Mouse (Mus musculus) adrenal gland, adult (tissue): ENCODE results near the gene U2surp.

Source experiments
- DNase-seq, 2 experiments: peaks; one replicate each; pipeline ENCODE4 v3.0.0; 2022 to 2023; ENCODE audit warnings: low spot score in 1 of 2; ENCODE audit not compliant: inconsistent age in 2 of 2

U2surp gene

GRCm38 (mm10) chr9:95511472-95512330, at the start of gene U2surp:
TSS of gene U2surp (minus strand) at chr9:95511996.
- DNase-seq: peak; percentile 98 to 99

- DNase-seq: peak in 1 of 2 experiments; percentile 71
These were observed 48.3 kb upstream of the U2surp start for GRCm38 (mm10) chr9:95559936-95560735.

- DNase-seq: peak in 1 of 2 experiments; percentile 75
These were observed 47.5 kb upstream of the U2surp start, which contains the start of gene Paqr9 for GRCm38 (mm10) chr9:95559059-95559935. TSS of gene Paqr9 (plus strand) at chr9:95559657.

DNA sequence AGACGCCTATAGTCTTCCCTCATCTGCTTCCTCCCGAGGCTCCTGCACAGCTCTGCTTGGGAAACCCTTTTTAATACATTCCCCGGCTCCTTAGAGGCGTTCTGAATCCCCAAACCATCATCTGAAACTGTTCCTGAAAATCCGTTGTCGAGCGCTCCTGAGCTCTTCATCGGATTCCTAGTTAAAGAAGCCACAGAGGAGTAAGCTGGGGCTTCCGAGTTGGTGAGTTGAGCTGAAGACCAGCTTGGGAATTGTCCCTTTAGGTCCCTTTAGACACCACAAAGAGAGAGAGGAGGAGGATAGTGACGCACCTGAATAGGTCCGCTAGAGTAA, 46.9 kb upstream of the U2surp start:
- DNase-seq: no peak

GRCm38 (mm10) chr9:95557722-95558121, 45.9 kb upstream of the U2surp start:
- DNase-seq: no peak

DNA sequence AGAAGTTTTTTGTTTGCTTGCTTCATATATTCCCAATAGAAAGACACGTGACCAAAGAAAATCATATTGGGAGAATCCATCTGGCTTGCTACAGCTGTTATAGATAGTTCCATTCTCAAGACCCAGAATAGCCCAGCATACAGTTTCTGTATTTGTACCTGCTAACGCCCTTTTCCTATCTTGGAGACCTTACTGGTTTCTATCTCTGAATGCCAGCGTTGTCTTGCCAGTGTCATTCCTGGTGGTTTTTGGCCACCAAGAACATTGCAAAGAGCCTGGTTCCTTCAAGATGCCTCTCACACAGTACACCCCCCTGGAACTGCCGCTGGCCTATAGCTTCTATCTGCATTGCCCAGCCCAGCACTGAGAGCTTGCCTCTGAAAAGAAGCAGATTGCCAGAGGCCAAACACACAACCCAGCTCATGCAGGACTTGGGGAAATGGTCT, 44.3 kb upstream of the U2surp start:
- no peak for DNase-seq

DNA sequence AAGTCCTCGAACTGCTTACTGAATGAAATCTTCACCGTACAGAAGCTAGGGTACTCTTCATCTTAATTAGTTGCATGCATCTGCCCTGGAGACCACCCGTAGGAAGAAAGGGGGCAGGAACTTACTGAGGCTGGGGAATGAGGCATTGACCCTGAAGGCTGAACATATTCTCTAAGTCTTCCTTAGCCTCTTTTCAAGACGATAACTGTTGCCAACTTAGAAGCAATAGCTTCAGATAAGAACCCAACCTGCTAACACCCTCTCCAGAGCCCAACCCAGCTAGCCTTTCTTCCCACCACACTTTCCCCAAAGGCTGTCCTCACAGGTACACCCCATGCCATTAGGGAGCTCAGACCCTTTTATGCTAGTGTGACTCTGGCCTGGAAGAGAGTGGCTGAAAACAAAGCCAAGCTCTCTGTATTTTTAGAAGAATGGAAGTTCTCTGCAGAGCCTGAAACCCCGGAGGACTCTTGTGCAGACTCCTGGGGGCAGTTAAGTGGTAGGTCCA, 43.5 kb upstream of the U2surp start:
- DNase-seq: no peak

DNA sequence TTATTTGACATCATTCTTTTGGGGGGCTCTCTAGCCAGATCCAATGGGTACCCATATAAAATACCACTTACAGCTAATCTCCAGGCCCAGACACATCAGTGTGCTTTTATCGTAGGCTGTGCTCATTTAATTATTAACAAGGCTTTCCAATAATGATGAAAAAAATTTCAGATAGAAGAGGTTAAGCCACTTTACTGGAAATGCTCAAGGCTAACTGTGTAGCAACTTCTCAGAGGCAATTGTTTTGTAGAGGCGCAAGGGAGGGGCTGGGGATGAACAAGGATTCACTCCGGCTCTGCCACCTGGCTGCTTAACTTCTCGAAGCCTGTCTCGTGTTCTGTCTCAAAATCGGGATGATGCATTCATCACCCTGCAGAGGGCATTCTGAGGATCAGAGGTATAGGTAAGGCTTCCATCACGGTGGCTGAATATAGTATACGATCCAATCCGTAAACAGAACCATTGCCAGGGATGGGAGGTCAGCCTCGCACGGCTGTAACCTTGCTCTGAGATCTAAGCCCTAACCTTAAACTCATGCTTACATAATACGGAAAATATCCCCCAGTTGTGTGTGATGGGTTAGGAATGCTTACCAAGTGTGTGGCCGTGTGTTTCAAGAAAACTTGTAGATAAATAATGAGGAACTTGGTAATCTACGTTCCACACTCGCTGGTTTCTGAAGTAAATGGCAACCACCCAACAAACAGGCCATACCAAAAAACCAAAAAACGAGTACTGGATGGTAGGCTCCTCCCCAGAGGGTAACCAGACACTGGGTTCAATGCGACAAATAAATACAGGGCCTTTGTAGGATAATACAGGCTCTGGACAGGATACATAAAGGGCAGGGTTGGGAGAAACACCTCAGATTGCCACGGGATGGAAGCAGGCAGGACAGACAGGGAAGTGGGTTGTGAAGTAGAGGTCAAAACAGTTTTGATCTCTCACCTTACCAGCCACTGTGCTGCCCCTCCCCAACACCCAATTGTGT, 42.7 kb upstream of the U2surp start:
- no peak for DNase-seq

DNA sequence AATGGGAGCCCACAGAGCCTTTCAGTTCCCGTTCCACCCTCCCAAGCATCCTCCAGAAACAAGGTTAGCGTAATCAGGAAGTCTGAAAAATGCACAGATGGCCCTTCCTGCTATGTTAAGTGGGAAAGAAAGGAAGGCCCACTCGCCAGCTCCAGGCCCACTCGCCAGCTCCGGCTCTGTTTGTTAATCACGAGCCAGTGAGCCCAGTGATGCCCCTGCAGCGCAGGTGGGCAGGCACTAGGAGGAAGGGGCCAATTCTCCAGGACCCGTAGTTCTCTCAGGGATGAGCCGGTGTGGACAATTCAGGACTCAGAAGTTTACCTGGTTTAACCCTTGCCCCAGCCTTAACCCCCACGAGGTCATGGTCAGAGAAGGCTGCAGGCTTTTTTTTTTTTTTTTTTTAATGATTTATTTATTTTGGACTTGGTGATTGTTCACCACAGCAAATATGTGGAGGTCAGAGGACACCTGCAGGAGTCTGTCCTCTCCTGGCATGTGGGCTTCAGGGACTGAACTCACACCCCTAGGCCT, 40.4 kb upstream of the U2surp start:
- DNase-seq: no peak

GRCm38 (mm10) chr9:95550856-95551774, 39.3 kb upstream of the U2surp start:
- DNase-seq: no peak

DNA sequence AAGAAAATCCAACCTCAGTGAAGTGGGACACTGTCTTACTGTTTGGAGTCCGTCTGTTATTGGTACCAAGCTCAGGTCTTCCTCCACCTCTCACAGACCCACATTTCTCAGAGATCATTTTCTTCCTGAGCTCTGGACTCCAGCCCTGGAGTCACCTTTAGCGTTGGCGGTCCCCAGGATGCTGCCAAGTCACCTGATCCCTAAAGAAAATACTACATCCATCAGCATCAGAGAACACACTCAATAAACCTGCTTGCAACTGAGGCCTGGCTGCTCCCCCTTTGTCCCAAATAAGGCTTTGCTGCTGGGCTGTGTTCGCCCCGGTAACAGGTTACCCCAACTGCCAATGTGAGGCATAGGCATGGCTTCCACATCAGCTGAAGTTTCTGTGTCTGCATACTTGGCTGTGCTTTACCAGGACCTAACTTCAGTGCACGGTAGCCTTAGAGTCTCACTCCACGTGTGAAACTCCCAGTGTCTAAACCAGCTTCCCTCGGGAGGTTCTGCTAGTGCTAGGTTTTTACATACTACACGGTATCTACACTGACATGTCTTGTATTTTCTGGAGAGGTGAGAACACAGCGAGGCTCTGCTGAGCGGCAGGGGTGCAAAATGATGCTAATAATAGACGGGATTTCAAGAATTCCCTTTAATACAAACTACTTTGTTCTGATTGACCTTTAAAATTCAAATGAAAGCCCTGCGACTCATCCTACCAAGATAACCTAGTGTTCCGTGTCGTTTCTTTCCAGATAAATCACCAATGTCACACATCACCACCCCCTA, 38.0 kb upstream of the U2surp start:
- DNase-seq: peak in 1 of 2 experiments; percentile 60

DNA sequence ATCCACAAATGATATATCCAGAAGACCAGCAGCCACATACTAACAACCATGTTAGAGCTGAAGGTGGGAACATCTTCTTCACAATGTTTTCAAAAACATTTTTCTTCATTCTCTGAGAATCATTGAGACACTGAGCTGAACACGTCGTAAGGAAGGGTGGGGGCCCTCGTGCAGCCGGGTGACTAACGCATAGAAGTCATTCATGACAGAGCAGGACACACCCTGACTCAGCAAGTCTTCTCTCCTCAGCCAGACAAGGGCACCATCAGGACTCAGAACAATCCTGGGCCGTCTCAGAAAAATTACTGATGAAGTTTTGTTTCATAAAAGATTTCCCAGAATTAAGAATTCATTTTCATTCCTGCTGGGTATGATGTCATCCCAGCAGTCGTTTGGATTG, 34.9 kb upstream of the U2surp start:
- peak in 1 of 2 experiments; percentile 49 for DNase-seq

DNA sequence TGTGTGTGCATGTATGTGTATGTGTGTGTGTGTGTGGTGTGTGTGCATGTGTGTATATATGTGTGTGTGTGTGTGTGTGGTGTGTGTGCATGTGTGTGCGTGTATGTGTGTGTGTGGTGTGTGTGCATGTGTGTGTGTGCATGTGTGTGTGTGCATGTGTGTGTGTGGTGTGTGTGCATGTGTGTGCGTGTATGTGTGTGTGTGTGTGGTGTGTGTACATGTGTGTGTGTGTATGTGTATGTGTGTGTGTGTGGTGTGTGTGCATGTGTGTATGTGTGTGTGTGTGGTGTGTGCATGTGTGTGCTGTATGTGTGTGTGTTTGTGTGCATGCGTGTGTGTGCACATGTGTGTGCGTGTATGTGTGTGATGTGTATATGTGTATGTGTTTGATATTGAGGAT, 32.8 kb upstream of the U2surp start:
- DNase-seq: no peak

DNA sequence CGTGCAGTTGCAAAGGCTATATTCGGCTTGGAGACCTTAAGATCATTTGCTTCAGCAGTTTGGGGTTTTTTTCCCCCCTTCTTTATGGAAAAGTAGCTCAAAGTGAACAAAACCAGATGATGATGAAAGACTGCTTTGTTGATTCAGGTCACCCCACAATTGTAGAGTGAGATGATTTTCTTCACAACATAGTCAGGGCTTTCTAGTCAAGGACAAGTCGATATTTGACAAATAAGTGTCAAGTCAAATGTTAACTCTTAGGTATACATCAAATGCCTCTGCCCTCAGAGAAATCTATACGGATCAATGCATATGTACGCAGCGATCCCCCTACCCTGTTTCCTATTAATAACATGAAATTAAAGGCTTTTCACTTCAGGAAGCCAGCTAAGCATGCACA, 30.7 kb upstream of the U2surp start:
- DNase-seq: no peak

GRCm38 (mm10) chr9:95541650-95542432, 30.0 kb upstream of the U2surp start:
- no peak for DNase-seq

GRCm38 (mm10) chr9:95541208-95541607, 29.4 kb upstream of the U2surp start:
- no peak for DNase-seq

DNA sequence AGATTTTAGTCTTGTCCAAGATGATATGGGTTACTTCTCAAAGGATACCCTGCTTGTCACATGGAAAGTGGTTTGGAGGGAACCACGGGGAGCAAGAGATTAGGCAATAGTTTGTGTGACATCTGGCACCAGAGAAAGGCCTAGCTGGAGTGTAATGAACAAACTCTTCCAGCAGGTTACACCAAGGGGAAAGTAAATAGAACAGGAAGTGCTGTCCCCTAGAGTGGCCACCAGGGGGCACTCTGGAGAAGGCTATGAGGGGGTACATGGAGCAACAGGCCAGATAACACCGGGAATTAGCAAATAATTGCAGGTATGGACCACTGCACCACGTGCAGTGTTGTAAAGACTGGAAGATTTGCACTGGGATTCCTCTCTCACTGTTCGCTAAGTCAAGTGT, 28.7 kb upstream of the U2surp start:
- DNase-seq: peak; percentile 53 to 82
